Mouse (Mus musculus) embryonic facial prominence, embryonic 15.5 days (tissue): ENCODE data around the gene Napepld. TPM values are rescaled to one million over a fixed set of nuclear protein-coding genes. Genes with fewer than 3 reads are reported as not detected.

Experiments used
- ATAC-seq: fragments of 200-750 bp; cut with Nextera tagmentation; 2 replicates; pipeline ENCODE4 v1.8.0; 2017; ENCODE audit warnings: low read depth, moderate TSS enrichment; ENCODE audit not compliant: insufficient number of reproducible peaks, low FRiP score, low TSS enrichment
- H3K27ac ChIP-seq: fragments of 300-500 bp; sonication (generic); replicated peaks from 2 replicates; pipeline ENCODE4 v1.5.1; 2015; ENCODE audit warnings: mild to moderate bottlenecking, inconsistent platforms
- H3K27me3 ChIP-seq: fragments of 300-500 bp; sonication (generic); 2 replicates; pipeline ENCODE4 v1.6.1; 2015; ENCODE audit warnings: inconsistent platforms
- H3K36me3 ChIP-seq: fragments of 300-500 bp; sonication (generic); 2 replicates; pipeline ENCODE4 v1.6.1; 2015; ENCODE audit warnings: mild to moderate bottlenecking, inconsistent platforms
- H3K4me1 ChIP-seq: fragments of 300-500 bp; sonication (generic); 2 replicates; pipeline ENCODE4 v1.6.1; 2015; ENCODE audit warnings: inconsistent platforms
- H3K4me2 ChIP-seq: fragments of 300-500 bp; sonication (generic); replicated peaks from 2 replicates; pipeline ENCODE4 v1.6.1; 2015; ENCODE audit warnings: mild to moderate bottlenecking, inconsistent platforms
- H3K4me3 ChIP-seq: fragments of 300-500 bp; sonication (generic); replicated peaks from 2 replicates; pipeline ENCODE4 v1.5.1; 2015; ENCODE audit warnings: mild to moderate bottlenecking, inconsistent platforms
- H3K9ac ChIP-seq: fragments of 300-500 bp; sonication (generic); 2 replicates; pipeline ENCODE4 v1.6.1; 2015; ENCODE audit warnings: inconsistent platforms
- H3K9me3 ChIP-seq: fragments of 300-500 bp; sonication (generic); replicated peaks from 2 replicates; pipeline ENCODE4 v1.6.1; 2016; ENCODE audit warnings: inconsistent platforms
- WGBS: fragments of 180-500 bp; shearing (Covaris S2); methylation state at CpG from one replicate; pipeline ENCODE4 v1.1.7; 2015; 5-methylcytosine and 5-hydroxymethylcytosine counted together
- polyA plus RNA-seq: library from polyadenylated mRNA; unstranded; fragments of >200 nt; fragmentation: Nextera tagmentation; extraction: Ambion mirVana; gene quantifications from 2 replicates; pipeline ENCODE4 v1.2.1, GENCODE M21; 2015

Napepld gene
- polyA plus RNA-seq, 1 experiment from 2014 or later = 2.8 TPM

- 72% methylated on average over 10 of the region's 10 CpGs for WGBS
These were observed 16.2 kb downstream of the Napepld start for GRCm38 (mm10) chr5:21685001-21685400.

DNA sequence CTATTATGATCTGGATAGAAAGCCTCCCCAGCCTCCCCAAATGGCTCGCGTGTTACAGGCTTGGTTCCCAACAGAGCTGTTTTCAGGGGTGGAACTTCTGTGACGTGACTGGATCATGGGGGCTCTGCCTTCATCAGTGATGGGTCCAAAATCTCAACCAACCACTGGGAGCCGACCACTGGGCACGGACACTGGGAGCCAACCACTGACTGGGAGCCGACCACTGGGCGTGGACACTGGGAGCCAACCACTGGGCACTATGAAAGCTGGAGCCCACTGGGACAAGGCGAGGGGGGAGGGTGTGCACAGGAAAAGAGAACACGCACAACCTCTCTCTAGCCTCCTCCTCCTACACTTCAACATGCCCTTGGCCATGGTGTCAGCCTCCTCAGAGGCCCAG, 17.4 kb downstream of the Napepld start:
- ATAC-seq = no peak
- 94% methylated on average over 9 of the region's 9 CpGs for WGBS
- H3K4me3 ChIP-seq = no peak overlapping the region

More at GRCm38 (mm10) chr5:21685001-21685400, 16.2 kb downstream of the Napepld start:
- H3K4me1 ChIP-seq = no peaks in the 10 kb centered on the region
- no peak for ATAC-seq
- no peak overlapping the region for H3K9ac ChIP-seq
- no peak overlapping the region for H3K27ac ChIP-seq
- H3K27me3 ChIP-seq = no peaks in the 10 kb centered on the region
- no peaks in the 10 kb centered on the region for H3K36me3 ChIP-seq
- no peaks in the 10 kb centered on the region for H3K9me3 ChIP-seq
- H3K4me3 ChIP-seq = no peak overlapping the region
- H3K4me2 ChIP-seq = no peak overlapping the region

GRCm38 (mm10) chr5:21680940-21681339, 20.3 kb downstream of the Napepld start:
- no peak overlapping the region for H3K4me2 ChIP-seq
- WGBS = 74% methylated on average over 5 of the region's 5 CpGs
- no peak overlapping the region for H3K4me3 ChIP-seq
- H3K9ac ChIP-seq = no peak overlapping the region
- ATAC-seq = no peak
- H3K36me3 ChIP-seq = no peaks in the 10 kb centered on the region
- 0 out of 2 replicates have a peak, but pooled peaks cover 3% of the 10 kb centered on the region for H3K4me1 ChIP-seq
- no peaks in the 10 kb centered on the region for H3K27me3 ChIP-seq
- H3K27ac ChIP-seq = no peak overlapping the region
- H3K9me3 ChIP-seq = no peaks in the 10 kb centered on the region

More for the DNA sequence above, 17.4 kb downstream of the Napepld start:
- H3K36me3 ChIP-seq = no peaks in the 10 kb centered on the region
- no peak overlapping the region for H3K9ac ChIP-seq
- H3K27me3 ChIP-seq = no peaks in the 10 kb centered on the region
- H3K4me1 ChIP-seq = no peaks in the 10 kb centered on the region
- H3K27ac ChIP-seq = no peak overlapping the region
- H3K4me2 ChIP-seq = no peak overlapping the region
- no peaks in the 10 kb centered on the region for H3K9me3 ChIP-seq

DNA sequence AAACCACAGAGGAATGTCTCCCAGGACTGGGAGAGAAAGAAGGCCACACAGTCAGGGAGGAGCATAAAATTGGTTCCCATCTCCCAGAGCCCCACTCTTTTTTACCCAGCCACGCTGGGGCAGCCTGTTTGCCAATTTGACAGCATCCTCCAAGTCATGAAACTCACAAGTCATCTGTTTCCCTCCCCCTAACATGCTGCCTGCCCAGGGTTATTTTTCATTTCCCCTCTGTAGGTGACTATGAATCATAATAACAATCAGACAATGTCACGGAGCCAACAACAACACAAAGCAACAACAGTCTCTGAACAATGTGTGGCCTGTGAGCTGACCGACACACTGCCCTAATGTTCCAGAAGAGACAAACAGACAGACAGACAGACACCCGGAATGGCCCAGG, 21.2 kb downstream of the Napepld start:
- Histone ChIP-seq H3K4me3 (no peak overlapping the region), H3K27ac (no peak overlapping the region), H3K36me3 (peaks cover 6% of the 10 kb centered on the region; the same call in 1 of the 2 replicates), H3K4me2 (no peak overlapping the region), H3K9me3 (no peaks in the 10 kb centered on the region), H3K9ac (no peak overlapping the region), H3K4me1 (0 out of 2 replicates have a peak, but pooled peaks cover 3% of the 10 kb centered on the region), H3K27me3 (no peaks in the 10 kb centered on the region)
- 71% methylated on average over 4 of the region's 4 CpGs for WGBS
- ATAC-seq = no peak

DNA sequence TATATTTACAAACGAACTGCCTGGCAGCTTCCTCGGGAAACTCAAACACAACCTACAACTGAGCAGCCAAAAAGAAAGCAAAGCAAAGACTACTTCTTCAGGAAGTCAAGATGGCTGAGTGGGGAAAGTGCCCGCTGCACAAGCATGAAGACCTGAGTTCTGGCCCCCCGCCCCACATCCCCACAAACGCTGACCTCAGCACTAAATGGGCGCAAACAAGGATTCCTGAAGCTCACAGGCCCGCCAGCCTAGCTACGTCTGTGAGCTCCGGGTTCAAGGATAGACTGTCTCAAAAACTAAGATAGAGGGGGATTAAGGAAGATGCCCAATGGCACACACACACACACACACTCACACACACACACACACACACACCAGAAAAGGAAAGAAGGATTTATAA, 22.8 kb downstream of the Napepld start:
- no peak overlapping the region for H3K27ac ChIP-seq
- H3K9me3 ChIP-seq = no peaks in the 10 kb centered on the region
- H3K36me3 ChIP-seq = peaks cover 6% of the 10 kb centered on the region; the same call in 1 of the 2 replicates
- no peak overlapping the region for H3K9ac ChIP-seq
- no peaks in the 10 kb centered on the region for H3K27me3 ChIP-seq
- H3K4me2 ChIP-seq = no peak overlapping the region
- 93% methylated on average over 9 of the region's 9 CpGs for WGBS
- no peak for ATAC-seq
- no peak overlapping the region for H3K4me3 ChIP-seq
- peaks cover 3% of the 10 kb centered on the region; the same call in 1 of the 2 replicates for H3K4me1 ChIP-seq

DNA sequence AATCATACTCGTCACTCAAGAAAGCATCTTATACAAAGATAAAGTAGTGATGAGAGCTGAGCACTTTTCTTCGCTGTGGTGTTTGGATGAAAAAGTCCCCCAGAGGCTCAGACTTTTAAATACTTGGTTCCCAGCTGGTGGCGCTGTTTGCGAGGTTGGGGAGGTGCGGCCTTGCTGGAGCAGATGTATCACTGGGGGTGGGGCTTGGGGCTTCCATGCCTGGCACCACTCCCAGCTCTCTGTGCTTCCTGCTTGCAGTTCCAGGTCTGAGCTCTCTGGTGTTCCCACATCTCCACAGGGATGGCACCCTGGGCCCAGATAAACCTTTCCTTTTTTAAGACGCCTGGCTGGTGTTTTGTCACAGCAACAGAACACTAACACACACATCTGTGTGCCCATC, 23.3 kb downstream of the Napepld start:
- ATAC-seq = no peak
- Histone ChIP-seq H3K4me1 (peaks cover 7% of the 10 kb centered on the region; the same call in 1 of the 2 replicates), H3K4me3 (no peak overlapping the region), H3K36me3 (peaks cover 6% of the 10 kb centered on the region; the same call in 1 of the 2 replicates), H3K27me3 (no peaks in the 10 kb centered on the region), H3K4me2 (no peak overlapping the region), H3K9me3 (no peaks in the 10 kb centered on the region), H3K27ac (no peak overlapping the region), H3K9ac (no peak overlapping the region)
- WGBS = 83% methylated on average over 6 of the region's 6 CpGs

DNA sequence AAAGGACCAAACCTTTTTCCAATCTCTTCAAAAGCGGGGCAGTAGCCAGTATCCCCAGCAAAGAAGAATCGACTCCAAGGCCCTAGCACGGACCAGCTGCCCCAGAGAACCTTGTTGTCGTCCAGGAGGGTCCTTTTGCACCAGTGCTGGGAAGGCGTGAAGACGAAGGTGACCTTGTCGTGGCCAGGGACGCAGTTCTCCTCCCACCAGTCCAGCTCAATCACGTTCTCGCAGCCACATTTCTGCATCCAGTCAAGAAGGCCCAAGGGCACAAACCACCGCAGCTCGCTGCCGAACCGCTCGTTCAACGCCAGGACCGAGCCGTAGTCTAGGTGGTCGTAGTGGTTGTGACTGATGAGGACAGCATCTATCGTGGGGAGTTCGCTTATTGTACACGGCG, 25.7 kb downstream of the Napepld start:
- H3K4me2 ChIP-seq = no peak overlapping the region
- H3K4me1 ChIP-seq = peaks cover 7% of the 10 kb centered on the region; the same call in 1 of the 2 replicates
- H3K27me3 ChIP-seq = no peaks in the 10 kb centered on the region
- no peak overlapping the region for H3K4me3 ChIP-seq
- ATAC-seq = no peak
- WGBS = 95% methylated on average over 23 of the region's 23 CpGs
- H3K9me3 ChIP-seq = no peaks in the 10 kb centered on the region
- no peak overlapping the region for H3K9ac ChIP-seq
- H3K27ac ChIP-seq = no peak overlapping the region
- H3K36me3 ChIP-seq = peaks cover 6% of the 10 kb centered on the region; the same call in 1 of the 2 replicates

DNA sequence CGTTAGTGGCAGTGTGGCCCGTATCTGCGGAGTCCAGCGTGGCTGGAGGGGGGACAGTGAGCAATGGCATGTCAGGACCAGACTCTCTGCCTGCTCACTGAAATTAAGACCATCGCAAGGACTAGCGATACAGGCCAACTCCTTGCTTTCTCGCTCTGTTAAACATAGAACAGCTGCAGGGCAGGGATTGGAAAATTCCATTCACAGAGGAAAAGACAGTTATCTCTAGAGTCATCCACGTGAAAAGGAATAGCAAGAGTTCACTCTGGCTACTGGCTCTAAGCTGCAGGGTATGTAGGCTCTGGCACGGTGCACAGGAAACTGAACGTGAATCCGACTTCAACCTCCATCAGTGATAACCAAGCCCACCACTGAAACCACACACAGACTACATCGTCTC, 26.2 kb downstream of the Napepld start:
- Histone ChIP-seq H3K36me3 (peaks cover 6% of the 10 kb centered on the region; the same call in 1 of the 2 replicates), H3K4me1 (peaks cover 7% of the 10 kb centered on the region; the same call in 1 of the 2 replicates), H3K4me3 (no peak overlapping the region), H3K9ac (no peak overlapping the region), H3K9me3 (no peaks in the 10 kb centered on the region), H3K27ac (no peak overlapping the region), H3K27me3 (no peaks in the 10 kb centered on the region), H3K4me2 (no peak overlapping the region)
- 73% methylated on average over 12 of the region's 12 CpGs for WGBS
- ATAC-seq = no peak

- Histone ChIP-seq H3K4me3 (no peak overlapping the region), H3K36me3 (peaks cover 6% of the 10 kb centered on the region; the same call in 1 of the 2 replicates), H3K27ac (no peak overlapping the region), H3K9ac (no peak overlapping the region), H3K4me1 (peaks cover 7% of the 10 kb centered on the region; the same call in 1 of the 2 replicates), H3K9me3 (no peaks in the 10 kb centered on the region), H3K27me3 (no peaks in the 10 kb centered on the region), H3K4me2 (no peak overlapping the region)
- 68% methylated on average over 9 of the region's 9 CpGs for WGBS
- ATAC-seq = no peak
These were observed 27.5 kb downstream of the Napepld start for GRCm38 (mm10) chr5:21673742-21674141.

- Histone ChIP-seq H3K27me3 (no peaks in the 10 kb centered on the region), H3K9me3 (no peaks in the 10 kb centered on the region), H3K4me1 (peaks cover 6% of the 10 kb centered on the region; the same call in 1 of the 2 replicates), H3K4me2 (peak overlapping the region; percentile 31), H3K4me3 (peak overlapping the region; percentile 20), H3K27ac (no peak overlapping the region), H3K36me3 (peaks cover 6% of the 10 kb centered on the region; the same call in 1 of the 2 replicates), H3K9ac (no peak overlapping the region)
- WGBS = 35% methylated on average over 23 of the region's 23 CpGs
- 0 out of 2 replicates have a peak, but pooled peaks have one; percentile 47 for ATAC-seq
These were observed 28.2 kb downstream of the Napepld start for GRCm38 (mm10) chr5:21672812-21673635.

DNA sequence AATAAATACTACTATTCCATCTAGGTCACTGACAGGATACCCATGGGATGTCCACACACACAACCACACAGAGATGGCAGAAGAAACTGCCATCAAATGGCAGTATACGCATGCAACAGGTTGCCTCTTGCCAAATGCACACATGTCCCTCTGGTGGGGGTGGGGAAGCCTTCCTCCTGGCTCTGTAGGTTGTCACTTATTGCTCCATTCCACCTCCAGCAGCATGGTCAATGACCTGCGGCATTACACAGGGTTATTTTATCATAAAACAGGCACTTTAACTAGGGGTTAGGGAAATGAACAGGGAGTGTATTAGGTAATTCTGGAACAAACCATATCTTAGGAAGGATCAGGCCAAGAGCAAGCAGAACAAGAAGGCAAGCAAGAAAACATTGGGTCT, 31.9 kb downstream of the Napepld start:
- no peaks in the 10 kb centered on the region for H3K27me3 ChIP-seq
- H3K36me3 ChIP-seq = no peaks in the 10 kb centered on the region
- H3K9ac ChIP-seq = no peak overlapping the region
- no peaks in the 10 kb centered on the region for H3K9me3 ChIP-seq
- H3K4me2 ChIP-seq = no peak overlapping the region
- no peak overlapping the region for H3K4me3 ChIP-seq
- ATAC-seq = no peak
- peaks cover 4% of the 10 kb centered on the region; the same call in 1 of the 2 replicates for H3K4me1 ChIP-seq
- no peak overlapping the region for H3K27ac ChIP-seq
- WGBS = 93% methylated on average over 2 of the region's 2 CpGs
